Mouse (Mus musculus) stomach, embryonic 15.5 days (tissue): ENCODE results near the gene Srpr. TPM values are rescaled to one million over a fixed set of nuclear protein-coding genes. Genes with fewer than 3 reads are reported as not detected.
A peak's percentile ranks its signal among the peaks of the same experiment; 100 is the strongest.

Experiments
- ATAC-seq: fragments of 200-750 bp; cut with Nextera tagmentation; 2 replicates; pipeline ENCODE4 v1.8.0; 2017; ENCODE audit warnings: low read depth, moderate number of reproducible peaks, moderate TSS enrichment; ENCODE audit not compliant: insufficient read depth, low FRiP score
- H3K27ac ChIP-seq: fragments of 300-500 bp; sonication (generic); 2 replicates; pipeline ENCODE4 v1.5.1; 2015; ENCODE audit warnings: mild to moderate bottlenecking, inconsistent platforms
- H3K27me3 ChIP-seq: fragments of 300-500 bp; sonication (generic); replicated peaks from 2 replicates; pipeline ENCODE4 v1.6.1; 2015; ENCODE audit warnings: inconsistent platforms
- H3K36me3 ChIP-seq: fragments of 300-500 bp; sonication (generic); 2 replicates; pipeline ENCODE4 v1.6.1; 2015; ENCODE audit warnings: inconsistent platforms
- H3K4me1 ChIP-seq: fragments of 300-500 bp; sonication (generic); 2 replicates; pipeline ENCODE4 v1.6.1; 2015; ENCODE audit warnings: inconsistent platforms
- H3K4me2 ChIP-seq: fragments of 300-500 bp; sonication (generic); 2 replicates; pipeline ENCODE4 v1.6.1; 2015; ENCODE audit warnings: mild to moderate bottlenecking, inconsistent platforms
- H3K4me3 ChIP-seq: fragments of 300-500 bp; sonication (generic); replicated peaks from 2 replicates; pipeline ENCODE4 v1.5.1; 2015; ENCODE audit warnings: inconsistent platforms
- H3K9ac ChIP-seq: fragments of 300-500 bp; sonication (generic); 2 replicates; pipeline ENCODE4 v1.6.1; 2015; ENCODE audit warnings: inconsistent platforms
- H3K9me3 ChIP-seq: fragments of 300-500 bp; sonication (generic); 2 replicates; pipeline ENCODE4 v1.6.1; 2016; ENCODE audit warnings: inconsistent platforms
- WGBS: fragments of 180-500 bp; shearing (Covaris S2); methylation state at CpG from one replicate; pipeline ENCODE4 v1.1.7; 2015; 5-methylcytosine and 5-hydroxymethylcytosine counted together
- polyA plus RNA-seq: library from polyadenylated mRNA; unstranded; fragments of >200 nt; fragmentation: Nextera tagmentation; extraction: Ambion mirVana; gene quantifications from 2 replicates; pipeline ENCODE4 v1.2.1, GENCODE M21; 2015

Srpr gene
- polyA plus RNA-seq, 1 experiment from 2014 or later, result 141 TPM

DNA sequence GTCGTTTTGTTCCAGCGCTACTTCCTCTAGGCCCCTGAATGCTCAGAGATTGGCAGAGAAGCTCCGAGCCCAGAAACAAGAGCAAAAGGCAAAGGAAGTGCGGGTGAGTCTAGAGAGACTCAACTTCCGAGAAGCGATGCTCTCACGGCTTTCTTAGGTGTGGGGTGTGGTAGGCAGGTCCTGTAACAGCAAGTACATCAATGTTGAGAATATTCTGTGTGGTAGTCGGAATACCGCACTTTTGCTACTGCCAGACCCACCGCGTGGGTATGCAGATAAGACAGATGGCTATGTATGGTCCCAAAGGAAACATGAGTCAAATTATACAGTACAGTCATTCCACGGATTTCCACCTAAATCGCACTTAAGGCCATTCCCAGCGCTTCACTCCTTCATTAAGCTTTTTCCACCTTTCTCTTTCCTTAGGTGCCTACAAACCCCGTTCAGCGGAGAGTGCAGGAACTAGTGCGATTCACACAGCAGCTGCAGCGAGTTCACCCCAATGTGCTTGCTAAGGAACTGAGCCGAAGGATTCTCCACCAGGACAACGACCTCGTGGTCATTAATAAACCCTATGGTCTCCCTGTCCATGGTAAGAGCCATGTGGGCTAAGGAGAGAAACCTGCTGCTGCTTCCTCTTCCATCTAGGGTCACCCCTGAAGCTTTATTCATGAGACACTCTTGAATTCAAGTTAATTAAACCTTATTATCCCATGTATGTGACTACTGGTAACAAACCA lies 68.2 kb downstream of the Srpr start:
- peak; percentile 48; the same call in 1 of the 2 replicates for ATAC-seq

DNA sequence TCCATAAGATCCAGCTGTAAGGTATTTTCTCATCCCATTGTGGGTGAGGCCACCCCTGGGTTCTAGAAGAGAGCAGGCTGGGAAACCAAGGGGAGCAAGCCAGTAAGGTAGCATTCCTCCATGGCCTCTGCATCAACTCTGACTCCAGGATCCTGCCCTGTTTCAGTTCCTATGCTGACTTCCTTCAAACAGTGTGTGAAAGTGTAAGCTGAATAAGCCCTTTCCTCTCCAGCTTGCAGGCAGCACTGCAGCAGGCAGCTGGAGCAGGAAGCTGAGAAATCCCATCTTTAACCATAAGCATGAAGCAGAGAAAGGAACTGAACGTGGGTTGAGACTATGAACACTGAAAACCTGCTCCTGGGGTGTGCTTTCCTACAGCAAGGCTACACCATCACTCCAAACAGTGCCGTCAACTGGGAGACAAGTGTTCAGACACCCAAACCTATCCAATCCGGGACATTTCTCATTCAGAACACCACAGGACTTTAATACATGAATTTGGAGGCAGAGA lies 77.9 kb downstream of the Srpr start:
- Histone ChIP-seq H3K36me3 (peaks cover 24% of the 10 kb centered on the region), H3K4me2 (no peak overlapping the region), H3K27ac (no peak overlapping the region), H3K4me3 (no peak overlapping the region), H3K4me1 (no peaks in the 10 kb centered on the region), H3K9me3 (no peaks in the 10 kb centered on the region), H3K9ac (no peak overlapping the region), H3K27me3 (no peaks in the 10 kb centered on the region)
- 75% methylated on average over 3 of the region's 3 CpGs for WGBS
- no peak for ATAC-seq

More for the DNA sequence above, 68.2 kb downstream of the Srpr start:
- H3K9me3 ChIP-seq, result no peaks in the 10 kb centered on the region
- peaks cover 8% of the 10 kb centered on the region; the same call in 1 of the 2 replicates for H3K36me3 ChIP-seq
- peak overlapping the region; percentile 65 for H3K9ac ChIP-seq
- peak overlapping the region; percentile 86 for H3K4me3 ChIP-seq
- H3K27me3 ChIP-seq, result no peaks in the 10 kb centered on the region
- H3K27ac ChIP-seq, result peak overlapping the region; percentile 78; the same call in 1 of the 2 replicates
- peaks cover 7% of the 10 kb centered on the region; the same call in 1 of the 2 replicates for H3K4me1 ChIP-seq
- peak overlapping the region; percentile 78 for H3K4me2 ChIP-seq
- WGBS, result under 1% methylated on average over 21 of the region's 21 CpGs

DNA sequence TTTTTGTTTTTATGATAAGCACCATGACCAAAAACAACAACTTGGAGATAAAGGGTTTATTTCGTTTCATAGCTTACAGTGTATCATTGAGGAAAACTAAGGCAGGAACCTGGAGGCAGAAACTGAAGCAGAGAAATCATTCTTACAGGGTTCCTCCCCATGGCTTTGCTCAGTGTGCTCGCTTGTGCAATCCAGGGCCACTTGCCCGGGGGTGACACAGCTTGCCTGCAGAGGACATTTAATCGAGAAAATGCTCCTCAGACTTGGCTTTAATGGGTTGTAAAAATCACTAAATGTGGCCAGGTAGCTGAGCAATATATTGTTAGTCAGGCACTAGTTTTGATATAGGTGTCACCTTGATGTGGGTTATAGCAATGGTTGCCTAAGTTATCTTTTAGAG lies 78.5 kb downstream of the Srpr start:
- ATAC-seq, result no peak
- no peaks in the 10 kb centered on the region; the same call in 1 of the 2 replicates for H3K4me1 ChIP-seq
- H3K36me3 ChIP-seq, result peaks cover 20% of the 10 kb centered on the region; the same call in 1 of the 2 replicates
- H3K9me3 ChIP-seq, result no peaks in the 10 kb centered on the region
- no peaks in the 10 kb centered on the region for H3K27me3 ChIP-seq
- no peak overlapping the region for H3K4me3 ChIP-seq
- H3K9ac ChIP-seq, result no peak overlapping the region
- 82% methylated on average over 4 of the region's 4 CpGs for WGBS
- H3K4me2 ChIP-seq, result no peak overlapping the region
- no peak overlapping the region for H3K27ac ChIP-seq

DNA sequence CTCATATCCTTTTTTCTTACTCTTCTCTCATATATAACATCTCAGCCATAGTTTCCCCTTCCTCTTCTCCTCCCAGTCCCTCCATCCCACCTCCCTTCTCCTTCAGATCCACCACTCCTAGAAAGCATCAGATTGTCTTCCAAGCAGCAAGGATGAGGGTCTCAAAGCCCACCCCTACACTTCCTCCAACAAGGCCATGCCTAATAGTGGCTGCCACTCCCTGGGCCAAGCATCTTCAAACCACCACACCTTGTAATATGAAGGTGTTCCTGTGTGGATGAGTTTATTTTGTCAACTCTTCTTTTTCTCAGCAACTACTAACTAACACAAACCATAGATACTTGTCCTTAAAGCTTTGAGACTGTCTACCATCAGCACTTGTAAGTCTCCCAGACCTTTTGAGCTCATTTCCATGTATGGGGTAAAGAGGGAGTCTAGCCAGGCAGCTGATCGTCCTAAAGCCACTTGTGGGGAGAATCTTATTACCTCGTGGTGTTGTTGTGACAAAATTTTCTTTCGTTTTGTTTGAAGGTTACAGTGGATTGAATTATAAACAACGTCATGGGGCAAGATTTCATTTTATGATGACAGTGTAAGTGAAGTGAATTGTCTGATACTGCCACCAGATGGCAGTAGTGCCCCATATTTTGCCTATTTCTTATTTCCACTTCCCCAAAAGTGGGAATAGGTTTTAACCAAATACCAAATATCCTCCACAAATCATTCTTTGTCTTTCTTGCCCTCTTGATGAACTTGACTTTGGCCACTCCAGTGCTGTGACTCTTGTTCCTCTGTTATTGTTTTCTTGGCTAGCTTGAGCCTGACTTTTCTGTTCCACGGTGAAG lies 82.3 kb downstream of the Srpr start:
- H3K4me1 ChIP-seq, result no peaks in the 10 kb centered on the region; the same call in 1 of the 2 replicates
- no peak overlapping the region for H3K9ac ChIP-seq
- no peak overlapping the region for H3K4me2 ChIP-seq
- 9% methylated on average over 5 of the region's 5 CpGs for WGBS
- 0 out of 2 replicates have a peak, but pooled peaks cover 2% of the 10 kb centered on the region for H3K36me3 ChIP-seq
- no peaks in the 10 kb centered on the region for H3K27me3 ChIP-seq
- no peak overlapping the region for H3K4me3 ChIP-seq
- ATAC-seq, result no peak
- no peaks in the 10 kb centered on the region for H3K9me3 ChIP-seq
- no peak overlapping the region for H3K27ac ChIP-seq

DNA sequence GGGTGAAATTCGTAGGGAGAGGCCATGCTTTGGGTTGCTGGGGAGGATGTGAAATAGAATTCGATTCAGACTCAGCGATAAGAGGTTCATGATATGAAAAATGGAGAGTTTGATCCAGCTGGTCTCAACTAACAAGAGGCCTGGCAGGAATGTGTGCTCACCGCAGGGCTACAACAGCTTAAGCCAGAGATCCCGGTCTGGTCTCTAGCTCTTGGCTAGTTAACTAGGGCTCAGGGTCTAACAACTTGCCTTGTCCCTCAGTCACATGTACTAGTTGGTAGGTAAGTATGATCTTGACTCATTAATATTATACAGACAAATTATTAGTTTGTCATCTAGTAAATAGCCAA lies 82.9 kb downstream of the Srpr start:
- 52% methylated on average over 5 of the region's 5 CpGs for WGBS

DNA sequence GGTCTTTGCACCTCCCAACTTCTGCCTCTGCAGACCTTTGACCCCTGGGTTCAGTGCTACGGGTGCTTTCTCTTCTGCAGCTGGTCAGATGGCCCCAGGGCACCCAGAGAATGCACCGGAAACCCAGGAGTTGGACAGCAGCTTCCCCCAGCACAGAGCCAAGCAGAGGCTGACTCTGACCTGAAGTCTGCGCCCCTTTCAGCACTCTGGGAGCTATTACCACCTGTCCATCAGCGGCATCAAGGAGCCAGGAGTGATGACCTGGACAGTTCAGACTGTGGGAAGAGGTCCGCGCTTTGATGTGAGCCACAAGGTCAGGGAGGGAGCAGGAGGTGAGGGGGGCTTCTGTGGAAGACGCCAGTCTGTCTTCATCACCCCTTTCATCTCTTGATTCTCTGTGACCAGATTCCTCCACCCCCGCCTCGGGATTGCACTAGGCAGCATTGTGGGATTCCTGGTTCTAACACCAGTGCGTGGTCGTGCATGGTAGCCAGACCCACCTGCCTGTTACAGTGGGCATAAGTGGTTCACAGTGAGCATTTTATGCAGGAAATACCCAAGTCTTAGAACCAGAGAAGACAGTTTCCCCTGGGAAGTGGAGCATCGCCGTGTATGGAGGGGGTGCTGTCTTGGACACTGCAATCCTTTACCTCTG lies 83.6 kb downstream of the Srpr start:
- Histone ChIP-seq H3K4me1 (no peaks in the 10 kb centered on the region; the same call in 1 of the 2 replicates), H3K4me3 (no peak overlapping the region), H3K9me3 (no peaks in the 10 kb centered on the region), H3K27me3 (no peaks in the 10 kb centered on the region), H3K9ac (no peak overlapping the region), H3K27ac (no peak overlapping the region), H3K36me3 (no peaks in the 10 kb centered on the region), H3K4me2 (no peak overlapping the region)
- no peak for ATAC-seq
- 75% methylated on average over 13 of the region's 13 CpGs for WGBS

More for the DNA sequence above, 82.9 kb downstream of the Srpr start:
- ATAC-seq, result no peak
- H3K4me2 ChIP-seq, result no peak overlapping the region
- no peaks in the 10 kb centered on the region for H3K9me3 ChIP-seq
- H3K27ac ChIP-seq, result no peak overlapping the region
- no peaks in the 10 kb centered on the region for H3K36me3 ChIP-seq
- H3K4me1 ChIP-seq, result no peaks in the 10 kb centered on the region; the same call in 1 of the 2 replicates
- H3K4me3 ChIP-seq, result no peak overlapping the region
- no peaks in the 10 kb centered on the region for H3K27me3 ChIP-seq
- no peak overlapping the region for H3K9ac ChIP-seq

DNA sequence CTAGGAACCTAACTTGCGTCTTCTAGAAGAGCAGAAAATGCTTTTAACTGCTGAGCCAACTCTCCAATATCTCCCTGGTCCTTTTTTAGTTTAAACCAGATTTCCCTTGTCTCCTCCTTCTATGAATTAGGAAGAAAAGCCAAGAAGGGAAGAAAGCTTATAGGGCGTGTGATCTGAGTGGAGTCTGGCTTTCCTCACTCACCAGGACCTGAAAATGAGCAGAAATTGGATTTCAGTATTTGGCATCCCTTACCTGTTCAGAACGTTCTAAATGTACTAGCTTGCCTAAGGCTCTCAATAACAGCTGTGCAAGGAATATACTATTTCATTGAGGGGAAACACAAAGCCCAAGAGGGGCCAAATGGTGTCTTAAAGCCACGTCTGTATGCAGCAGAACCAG lies 84.4 kb downstream of the Srpr start:
- Histone ChIP-seq H3K36me3 (no peaks in the 10 kb centered on the region), H3K4me2 (no peak overlapping the region), H3K9me3 (no peaks in the 10 kb centered on the region), H3K27ac (no peak overlapping the region), H3K4me1 (no peaks in the 10 kb centered on the region; the same call in 1 of the 2 replicates), H3K9ac (no peak overlapping the region), H3K27me3 (no peaks in the 10 kb centered on the region), H3K4me3 (no peak overlapping the region)
- ATAC-seq, result no peak
- WGBS, result 64% methylated on average over 4 of the region's 4 CpGs

DNA sequence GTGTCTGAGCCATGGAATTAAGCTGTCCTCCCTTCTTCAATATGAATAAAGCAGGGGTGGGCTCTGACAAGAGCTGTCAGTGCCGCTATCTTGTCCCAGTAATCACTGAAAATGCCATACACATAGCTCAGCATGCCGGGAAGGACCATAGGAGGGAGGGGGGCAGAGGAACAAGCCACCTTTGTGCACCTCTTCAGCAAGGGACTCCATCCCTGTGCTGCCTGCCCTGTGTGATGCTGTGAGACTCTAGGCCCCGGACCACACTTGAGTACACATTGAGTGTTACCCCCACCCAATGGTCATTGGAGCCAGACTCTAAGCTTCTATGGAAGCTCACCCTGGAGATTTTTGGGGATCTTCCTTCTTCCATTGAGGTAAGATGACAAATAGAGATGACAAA lies 86.4 kb downstream of the Srpr start:
- Histone ChIP-seq H3K9ac (no peak overlapping the region), H3K9me3 (no peaks in the 10 kb centered on the region), H3K4me1 (no peaks in the 10 kb centered on the region; the same call in 1 of the 2 replicates), H3K4me3 (no peak overlapping the region), H3K36me3 (no peaks in the 10 kb centered on the region), H3K4me2 (no peak overlapping the region), H3K27ac (no peak overlapping the region), H3K27me3 (no peaks in the 10 kb centered on the region)
- ATAC-seq, result no peak
- 87% methylated on average over 3 of the region's 3 CpGs for WGBS

DNA sequence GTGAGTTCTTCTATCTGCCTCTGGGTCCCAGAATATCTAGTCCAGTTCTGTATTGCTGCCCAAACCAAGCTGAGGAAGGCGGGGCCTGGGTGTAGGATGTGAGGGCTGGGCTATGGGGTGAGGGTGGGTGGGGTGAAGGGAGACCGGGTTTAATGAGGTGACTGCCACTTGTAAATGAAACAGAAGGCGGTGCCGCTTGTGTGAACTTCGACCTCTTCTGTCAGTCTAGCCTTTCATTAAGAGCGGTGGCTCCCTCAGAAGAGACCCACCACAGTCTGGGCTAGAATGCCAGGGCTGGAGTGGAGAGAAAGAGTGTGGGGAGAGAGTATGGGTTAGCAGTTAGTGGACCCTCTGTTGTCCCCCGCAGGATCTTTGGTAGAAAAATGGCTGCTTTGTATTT lies 90.0 kb downstream of the Srpr start:
- Histone ChIP-seq H3K27ac (no peak overlapping the region), H3K4me2 (no peak overlapping the region), H3K4me1 (no peaks in the 10 kb centered on the region), H3K9me3 (no peaks in the 10 kb centered on the region), H3K36me3 (no peaks in the 10 kb centered on the region), H3K4me3 (no peak overlapping the region), H3K27me3 (no peaks in the 10 kb centered on the region), H3K9ac (no peak overlapping the region)
- 44% methylated on average over 7 of the region's 7 CpGs for WGBS
- ATAC-seq, result no peak

DNA sequence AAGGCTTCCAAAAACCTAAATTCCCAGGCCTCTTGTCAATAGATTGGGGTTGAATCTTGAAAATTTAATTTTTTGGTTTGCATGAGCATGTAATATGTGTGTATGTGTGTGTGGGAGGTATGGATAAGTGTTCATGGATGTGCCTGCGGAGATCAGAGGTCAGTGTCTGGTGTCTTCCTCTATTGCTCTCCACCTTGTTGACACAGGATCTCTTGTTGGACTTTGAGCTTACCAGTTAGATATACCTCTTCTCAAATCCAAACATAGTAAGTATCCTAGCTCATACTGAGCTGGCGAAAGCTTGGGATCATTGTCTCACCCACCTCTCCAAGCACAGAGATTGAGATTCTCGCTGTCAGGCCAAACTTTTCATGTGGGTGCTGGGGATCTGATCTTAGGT lies 90.4 kb downstream of the Srpr start:
- 88% methylated on average over 3 of the region's 3 CpGs for WGBS
- Histone ChIP-seq H3K27ac (no peak overlapping the region), H3K4me2 (no peak overlapping the region), H3K4me3 (no peak overlapping the region), H3K27me3 (no peaks in the 10 kb centered on the region), H3K4me1 (no peaks in the 10 kb centered on the region), H3K9me3 (no peaks in the 10 kb centered on the region), H3K9ac (no peak overlapping the region), H3K36me3 (no peaks in the 10 kb centered on the region)
- no peak for ATAC-seq

DNA sequence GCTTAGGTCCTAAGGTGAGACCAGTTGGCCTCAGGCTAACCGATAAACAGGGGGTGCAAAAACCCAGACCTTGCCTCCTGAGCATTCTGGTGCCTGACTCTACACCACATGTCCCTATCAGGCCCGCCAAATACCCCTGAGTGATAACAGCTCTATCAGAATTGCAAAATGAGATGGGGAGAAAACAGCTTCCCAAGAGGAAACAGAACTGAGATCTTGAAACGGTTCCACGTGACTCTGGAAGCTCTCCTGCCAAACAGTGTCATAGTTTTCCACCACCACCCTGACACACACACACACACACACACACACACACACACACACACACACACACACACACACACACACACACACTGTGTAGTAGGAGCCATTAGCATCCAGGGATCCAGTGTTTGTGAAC lies 90.9 kb downstream of the Srpr start:
- no peak overlapping the region for H3K4me3 ChIP-seq
- H3K27ac ChIP-seq, result no peak overlapping the region
- no peaks in the 10 kb centered on the region for H3K4me1 ChIP-seq
- no peaks in the 10 kb centered on the region for H3K27me3 ChIP-seq
- no peak overlapping the region for H3K4me2 ChIP-seq
- WGBS, result 69% methylated on average over 4 of the region's 4 CpGs
- no peaks in the 10 kb centered on the region for H3K36me3 ChIP-seq
- no peaks in the 10 kb centered on the region for H3K9me3 ChIP-seq
- H3K9ac ChIP-seq, result no peak overlapping the region
- no peak for ATAC-seq
